Mouse (Mus musculus) midbrain, embryonic 11.5 days (tissue): ENCODE results near the gene Lzic. TPM values are rescaled to one million over a fixed set of nuclear protein-coding genes. Genes with fewer than 3 reads are reported as not detected.

Experiments used
- ATAC-seq: fragments of 200-750 bp; cut with Nextera tagmentation; 2 replicates; pipeline ENCODE4 v1.8.0; 2017; ENCODE audit warnings: moderate TSS enrichment, moderate library complexity; ENCODE audit not compliant: low FRiP score
- DNase-seq: peaks from one replicate; pipeline ENCODE4 v3.0.0; 2015; ENCODE audit warnings: low spot score; ENCODE audit errors: missing footprints
- H3K27ac ChIP-seq: fragments of 300-500 bp; sonication (generic); 2 replicates; pipeline ENCODE4 v1.5.1; 2014; ENCODE audit warnings: low read depth, low read length
- H3K27me3 ChIP-seq: fragments of 300-500 bp; sonication (generic); 2 replicates; pipeline ENCODE4 v1.6.1; 2014; ENCODE audit warnings: mild to moderate bottlenecking, low read length, moderate library complexity, mixed read lengths; ENCODE audit not compliant: control insufficient read depth, insufficient read depth
- H3K36me3 ChIP-seq: fragments of 300-500 bp; sonication (generic); 2 replicates; pipeline ENCODE4 v1.6.1; 2014; ENCODE audit warnings: mild to moderate bottlenecking, low read length, moderate library complexity, mixed read lengths; ENCODE audit not compliant: control insufficient read depth, insufficient read depth
- H3K4me1 ChIP-seq: fragments of 300-500 bp; sonication (generic); 2 replicates; pipeline ENCODE4 v1.6.1; 2014; ENCODE audit warnings: low read length; ENCODE audit not compliant: control insufficient read depth, insufficient read depth
- H3K4me2 ChIP-seq: fragments of 300-500 bp; sonication (generic); 2 replicates; pipeline ENCODE4 v1.6.1; 2014; ENCODE audit warnings: mild to moderate bottlenecking, moderate library complexity
- H3K4me3 ChIP-seq: fragments of 300-500 bp; sonication (generic); 2 replicates; pipeline ENCODE4 v1.5.1; 2014; ENCODE audit warnings: low read depth, low read length
- H3K9ac ChIP-seq: fragments of 300-500 bp; sonication (generic); 2 replicates; pipeline ENCODE4 v1.6.1; 2014; ENCODE audit warnings: low read length
- H3K9me3 ChIP-seq: fragments of 300-500 bp; sonication (generic); 2 replicates; pipeline ENCODE4 v1.6.1; 2016; ENCODE audit warnings: low read length; ENCODE audit not compliant: control insufficient read depth
- WGBS: fragments of 180-500 bp; shearing (Covaris S2); extraction: QIAGEN DNeasy Blood & Tissue Kit; methylation state at CpG from one replicate; pipeline ENCODE4 v1.1.7; 2014; 5-methylcytosine and 5-hydroxymethylcytosine counted together
- polyA plus RNA-seq: library from polyadenylated mRNA; unstranded; fragments of >200 nt; fragmentation: Nextera tagmentation; extraction: Ambion mirVana; gene quantifications from 2 replicates; pipeline ENCODE4 v1.2.1, GENCODE M21; 2014

The Lzic gene
- polyA plus RNA-seq, 1 experiment from 2014 or later: 50.1 TPM

GRCm38 (mm10) chr4:149496612-149497011 lies 11.6 kb downstream of the Lzic start:
- DNase-seq (no peak), ATAC-seq (peak; percentile 77; the same call in 1 of the 2 replicates)
- peaks cover 10% of the 10 kb centered on the region for H3K4me1 ChIP-seq
- no peaks in the 10 kb centered on the region for H3K9me3 ChIP-seq
- 10% methylated on average over 2 of the region's 2 CpGs for WGBS
- H3K36me3 ChIP-seq: peaks cover 15% of the 10 kb centered on the region
- no peak overlapping the region for H3K9ac ChIP-seq
- H3K27ac ChIP-seq: peak overlapping the region; percentile 65; the same call in 1 of the 2 replicates
- H3K4me2 ChIP-seq: no peak overlapping the region
- no peak overlapping the region for H3K4me3 ChIP-seq
- H3K27me3 ChIP-seq: no peaks in the 10 kb centered on the region

DNA sequence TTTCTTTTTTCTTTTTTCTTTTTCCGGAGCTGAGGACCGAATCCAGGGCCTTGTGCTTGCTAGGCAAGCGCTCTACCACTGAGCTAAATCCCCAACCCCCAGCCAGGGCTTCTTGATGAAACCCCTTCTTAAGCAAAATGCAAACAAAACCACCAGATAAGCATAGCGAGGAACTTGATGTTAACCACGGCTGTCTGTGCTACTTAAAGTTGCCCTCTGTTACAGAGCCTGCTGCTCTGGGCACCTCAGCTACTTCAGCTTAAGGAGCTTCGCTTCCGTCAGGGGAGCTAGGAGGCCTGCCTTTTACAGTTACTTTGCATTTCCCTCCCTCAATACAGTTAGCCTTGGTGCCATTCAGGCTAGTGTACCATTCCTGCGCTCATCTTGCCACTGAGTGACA lies 13.9 kb downstream of the Lzic start:
- Histone ChIP-seq H3K27ac (no peak overlapping the region), H3K9me3 (no peaks in the 10 kb centered on the region), H3K4me1 (peaks cover 10% of the 10 kb centered on the region), H3K4me3 (no peak overlapping the region), H3K9ac (no peak overlapping the region), H3K4me2 (no peak overlapping the region), H3K27me3 (no peaks in the 10 kb centered on the region), H3K36me3 (peaks cover 8% of the 10 kb centered on the region; the same call in 1 of the 2 replicates)
- DNase-seq: no peak
- 75% methylated on average over 8 of the region's 8 CpGs for WGBS
- ATAC-seq: no peak

DNA sequence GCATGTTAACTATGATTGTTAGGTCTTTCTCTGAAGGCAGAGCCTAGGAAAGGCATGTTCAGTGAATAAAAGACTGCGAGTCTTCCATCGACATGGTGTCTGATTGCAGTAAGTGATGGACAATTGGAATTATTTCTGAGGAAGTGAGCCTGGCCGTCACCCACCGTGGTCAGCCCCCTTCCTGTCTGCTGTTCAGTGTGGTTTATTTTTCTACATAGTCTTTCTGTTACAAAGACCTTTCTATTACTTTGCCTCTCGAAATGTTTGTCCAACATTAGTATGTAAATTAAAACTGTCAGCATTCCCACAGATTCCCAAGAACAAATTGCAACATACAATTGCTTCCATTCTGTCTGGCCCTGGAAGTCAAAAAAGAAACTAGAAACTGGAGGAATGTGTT lies 14.8 kb downstream of the Lzic start:
- no peak overlapping the region for H3K4me2 ChIP-seq
- no peaks in the 10 kb centered on the region for H3K27me3 ChIP-seq
- DNase-seq (no peak), ATAC-seq (no peak)
- H3K36me3 ChIP-seq: peaks cover 5% of the 10 kb centered on the region; the same call in 1 of the 2 replicates
- H3K9ac ChIP-seq: no peak overlapping the region
- no peak overlapping the region for H3K27ac ChIP-seq
- no peak overlapping the region for H3K4me3 ChIP-seq
- 86% methylated on average over 5 of the region's 5 CpGs for WGBS
- H3K4me1 ChIP-seq: peaks cover 10% of the 10 kb centered on the region
- H3K9me3 ChIP-seq: no peaks in the 10 kb centered on the region

DNA sequence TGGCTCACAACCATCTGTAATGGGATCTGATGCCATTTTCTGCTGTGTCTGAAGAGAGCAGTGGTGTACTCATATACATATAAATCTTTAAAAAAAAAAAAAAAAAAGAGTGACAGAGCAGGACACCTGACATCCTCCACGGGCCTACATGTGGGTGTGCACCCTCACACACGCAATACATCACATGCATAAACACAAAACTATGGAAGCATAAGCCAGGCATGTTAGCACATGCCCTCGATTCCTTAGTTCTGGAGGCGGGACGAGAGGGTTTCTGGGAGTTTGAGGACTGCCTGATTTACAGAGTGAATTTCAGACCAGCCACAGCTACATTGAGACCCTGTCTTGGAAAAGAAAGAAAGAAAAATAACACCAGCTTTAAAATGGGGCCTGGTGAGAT lies 19.3 kb downstream of the Lzic start:
- H3K27ac ChIP-seq: no peak overlapping the region
- no peak overlapping the region for H3K9ac ChIP-seq
- H3K27me3 ChIP-seq: no peaks in the 10 kb centered on the region
- H3K36me3 ChIP-seq: no peaks in the 10 kb centered on the region
- H3K4me3 ChIP-seq: no peak overlapping the region
- no peak for ATAC-seq
- DNase-seq: no peak
- no peak overlapping the region for H3K4me2 ChIP-seq
- no peaks in the 10 kb centered on the region for H3K9me3 ChIP-seq
- 85% methylated on average over 5 of the region's 5 CpGs for WGBS
- no peaks in the 10 kb centered on the region for H3K4me1 ChIP-seq

DNA sequence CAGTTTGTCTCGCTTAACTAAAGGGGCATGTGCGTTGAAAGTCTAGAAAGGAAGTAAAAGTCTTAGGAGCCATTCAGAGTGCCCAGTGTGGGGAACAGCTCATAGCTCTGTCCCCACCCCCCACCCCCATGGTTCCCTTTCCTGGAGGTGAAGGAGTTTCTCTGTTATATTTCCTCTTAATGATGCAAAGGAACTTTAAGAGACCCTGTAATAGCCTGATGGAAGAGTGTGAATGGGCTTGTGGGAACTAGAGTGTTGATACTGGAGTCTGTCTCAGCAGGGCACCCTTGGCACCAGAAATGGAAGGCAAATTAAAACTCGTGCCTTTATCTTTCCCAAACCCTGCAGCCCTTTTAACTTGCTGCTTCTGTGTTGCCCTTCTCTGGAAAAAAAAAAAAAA lies 19.8 kb downstream of the Lzic start:
- 35% methylated on average over 3 of the region's 3 CpGs for WGBS
- Histone ChIP-seq H3K4me3 (no peak overlapping the region), H3K4me1 (no peaks in the 10 kb centered on the region), H3K4me2 (no peak overlapping the region), H3K9ac (no peak overlapping the region), H3K27ac (no peak overlapping the region), H3K27me3 (no peaks in the 10 kb centered on the region), H3K9me3 (no peaks in the 10 kb centered on the region), H3K36me3 (no peaks in the 10 kb centered on the region)
- DNase-seq (no peak), ATAC-seq (no peak)

- Histone ChIP-seq H3K4me2 (no peak overlapping the region), H3K9me3 (no peaks in the 10 kb centered on the region), H3K9ac (no peak overlapping the region), H3K4me1 (no peaks in the 10 kb centered on the region), H3K4me3 (no peak overlapping the region), H3K27ac (no peak overlapping the region), H3K27me3 (no peaks in the 10 kb centered on the region), H3K36me3 (no peaks in the 10 kb centered on the region)
- ATAC-seq (no peak), DNase-seq (no peak)
- WGBS: 58% methylated on average over 14 of the region's 15 CpGs
Observed at GRCm38 (mm10) chr4:149505261-149505967, 20.4 kb downstream of the Lzic start.

DNA sequence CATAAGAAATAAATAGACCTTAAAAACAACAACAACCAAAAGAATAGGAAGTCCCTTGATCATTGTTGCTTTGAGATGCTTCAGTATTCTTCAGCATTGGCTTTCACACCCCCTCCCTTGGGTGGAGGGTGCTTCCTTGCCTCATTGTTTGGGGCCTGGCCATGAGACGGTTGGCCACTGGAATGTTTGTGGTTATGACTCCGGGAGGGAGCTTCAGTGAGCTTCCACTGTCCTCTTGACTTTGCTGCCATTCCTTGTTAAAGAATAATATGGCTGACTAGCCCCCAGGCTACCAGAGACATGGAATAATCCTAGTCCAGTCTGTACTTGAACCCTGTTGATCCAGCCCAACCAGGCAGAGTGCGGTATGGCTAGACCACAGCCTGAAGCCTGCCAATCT lies 21.9 kb downstream of the Lzic start:
- Histone ChIP-seq H3K27ac (no peak overlapping the region), H3K27me3 (no peaks in the 10 kb centered on the region), H3K4me1 (no peaks in the 10 kb centered on the region), H3K9ac (no peak overlapping the region), H3K4me3 (no peak overlapping the region), H3K9me3 (no peaks in the 10 kb centered on the region), H3K36me3 (no peaks in the 10 kb centered on the region), H3K4me2 (no peak overlapping the region)
- ATAC-seq (no peak), DNase-seq (no peak)
- WGBS: 79% methylated on average over 3 of the region's 3 CpGs

DNA sequence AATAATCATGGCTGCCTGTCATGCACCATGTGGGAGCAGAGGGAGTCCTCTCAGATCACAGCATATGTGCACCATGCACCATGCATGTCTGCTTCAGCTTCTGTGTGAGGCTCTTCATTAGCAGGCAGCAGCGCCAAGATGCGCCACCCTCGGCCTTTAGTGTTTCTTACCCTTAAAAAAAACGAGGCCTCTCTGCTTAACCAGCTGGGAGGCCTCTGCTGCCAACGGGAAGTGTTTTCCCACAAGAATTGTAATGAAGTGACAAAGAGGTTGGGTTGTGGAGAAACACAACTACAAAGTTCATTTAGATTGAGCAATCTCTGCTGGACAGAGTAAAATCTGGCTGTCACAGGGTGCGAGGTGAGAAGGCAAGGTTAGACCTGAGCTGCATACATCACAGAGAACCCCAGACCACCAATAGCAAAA lies 26.2 kb downstream of the Lzic start:
- Histone ChIP-seq H3K9ac (no peak overlapping the region), H3K9me3 (no peaks in the 10 kb centered on the region), H3K27ac (no peak overlapping the region), H3K4me1 (no peaks in the 10 kb centered on the region), H3K36me3 (no peaks in the 10 kb centered on the region), H3K4me2 (no peak overlapping the region), H3K27me3 (no peaks in the 10 kb centered on the region), H3K4me3 (no peak overlapping the region)
- 64% methylated on average over 6 of the region's 6 CpGs for WGBS
- DNase-seq (no peak), ATAC-seq (no peak)

DNA sequence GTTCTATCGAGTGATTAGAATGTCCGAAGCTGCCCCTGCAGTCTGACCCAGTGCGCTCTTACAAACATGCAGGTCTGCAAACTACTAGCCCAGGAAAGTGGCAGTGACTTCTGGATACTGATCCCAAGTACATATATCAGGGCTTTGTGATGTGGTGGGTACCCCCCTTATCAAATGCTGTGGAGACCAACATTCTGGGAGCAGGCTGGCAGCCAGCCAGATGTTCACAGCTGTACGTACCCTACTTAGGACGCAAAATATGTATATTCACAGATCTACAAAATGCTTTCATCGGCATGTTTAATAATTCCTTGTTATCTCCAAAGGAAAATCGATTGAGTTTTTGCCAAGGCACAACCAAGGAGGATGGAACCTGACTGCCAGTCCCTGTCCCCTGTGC lies 27.0 kb downstream of the Lzic start:
- Histone ChIP-seq H3K9ac (no peak overlapping the region), H3K4me2 (no peak overlapping the region), H3K27ac (no peak overlapping the region), H3K9me3 (no peaks in the 10 kb centered on the region), H3K4me1 (no peaks in the 10 kb centered on the region), H3K27me3 (no peaks in the 10 kb centered on the region), H3K36me3 (no peaks in the 10 kb centered on the region), H3K4me3 (no peak overlapping the region)
- no peak for DNase-seq
- ATAC-seq: no peak
- WGBS: 90% methylated on average over 7 of the region's 7 CpGs
